Mouse (Mus musculus) MEL (cell line): ENCODE measurements around the gene H2-M5.

ENCODE experiments used
- CHD2 ChIP-seq: IDR thresholded peaks from 2 replicates; pipeline ENCODE4 v1.6.1; 2011; ENCODE audit warnings: low read length, improper control_type of control experiment
- JUND ChIP-seq: IDR thresholded peaks from 2 replicates; pipeline ENCODE4 v1.6.1; 2011; ENCODE audit warnings: low read depth, mild to moderate bottlenecking, improper control_type of control experiment, low read length
- MAX ChIP-seq: IDR thresholded peaks from 2 replicates; pipeline ENCODE4 v1.6.1; 2011; ENCODE audit warnings: low read length, improper control_type of control experiment
- MAZ ChIP-seq: IDR thresholded peaks from 2 replicates; pipeline ENCODE4 v1.6.1; 2012; ENCODE audit warnings: low read depth, mild to moderate bottlenecking, inconsistent platforms, low read length, improper control_type of control experiment
- POLR2A ChIP-seq, 2 experiments: IDR thresholded peaks; 2 replicates each; pipeline ENCODE4 v1.6.1; 2011 to 2012; ENCODE audit warnings: low read length in 2 of 2, mild to moderate bottlenecking in 2 of 2, control low read depth in 1 of 2, improper control_type of control experiment in 1 of 2, low read depth in 1 of 2, moderate library complexity in 1 of 2; ENCODE audit not compliant: control insufficient read depth in 1 of 2, insufficient read depth in 1 of 2, poor library complexity in 1 of 2
- SIN3A ChIP-seq: IDR thresholded peaks from 2 replicates; pipeline ENCODE4 v1.6.1; 2012; ENCODE audit warnings: low read length, improper control_type of control experiment, inconsistent platforms
- ZC3H11A ChIP-seq: IDR thresholded peaks from 2 replicates; pipeline ENCODE4 v1.6.1; 2012; ENCODE audit warnings: low read depth, mild to moderate bottlenecking, inconsistent platforms, low read length, improper control_type of control experiment
- ZNF384 ChIP-seq: IDR thresholded peaks from 2 replicates; pipeline ENCODE4 v1.6.1; 2012; ENCODE audit warnings: low read depth, mild to moderate bottlenecking, inconsistent platforms, low read length, improper control_type of control experiment

DNA sequence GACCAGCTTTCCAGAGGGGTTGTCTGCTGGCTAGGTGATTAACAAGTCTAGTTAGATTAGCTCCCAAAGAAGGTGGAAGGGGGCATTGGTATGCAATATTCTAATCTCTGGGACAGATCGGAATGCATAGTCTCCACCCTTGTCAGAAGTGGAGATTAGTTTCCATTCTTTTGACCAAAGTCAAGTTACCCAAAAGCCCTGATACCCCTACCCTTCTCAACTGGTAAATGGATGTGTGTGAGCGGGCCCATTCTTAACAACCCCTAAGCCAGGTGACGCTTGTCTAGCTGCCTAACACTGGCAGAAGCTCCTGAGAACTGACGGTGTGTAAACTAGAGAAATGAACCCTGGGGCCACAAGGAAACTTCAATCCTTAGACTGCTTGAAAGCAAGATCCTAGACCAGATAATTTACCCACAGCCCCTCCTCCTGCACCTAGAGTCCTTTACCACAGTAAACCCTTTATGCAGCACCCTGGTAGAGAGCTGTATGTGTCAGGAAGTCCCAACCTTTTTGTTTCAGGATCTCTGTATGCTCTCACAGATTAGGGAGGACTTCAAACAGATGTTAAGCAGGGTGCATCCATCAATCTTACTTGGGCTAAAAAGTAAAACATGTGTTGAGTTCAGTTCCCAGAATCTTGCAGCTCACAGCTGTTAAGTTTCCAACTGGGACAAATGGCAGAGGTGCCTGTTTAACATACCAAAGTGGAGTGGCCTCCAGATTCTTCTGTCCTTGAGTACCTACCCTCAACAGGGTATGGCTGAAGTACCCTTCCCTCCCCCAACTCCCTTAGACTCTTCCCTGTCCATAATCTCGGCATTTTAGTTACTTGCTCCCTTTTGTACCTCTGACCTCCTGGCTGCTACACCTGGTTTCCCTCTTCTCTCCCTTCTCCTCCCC is 6.8 kb downstream of the H2-M5 start:
- no peak for TF ChIP-seq MAX
- no peak for TF ChIP-seq ZNF384
- no peak for TF ChIP-seq POLR2A (IDR thresholded peaks at IDR 0.05; ENCODE audit: control insufficient read depth in 1 of 2, insufficient read depth in 1 of 2, low read depth in 1 of 2, low read length in 2 of 2, poor library complexity in 1 of 2)
- no peak for TF ChIP-seq JUND
- no peak for TF ChIP-seq SIN3A
- TF ChIP-seq MAZ: no peak
- no peak for TF ChIP-seq ZC3H11A
- TF ChIP-seq CHD2: no peak
